Mouse (Mus musculus) myocyte (in vitro differentiated cells): Measurements from ENCODE around the gene Kcnip1. TPM values are rescaled to one million over a fixed set of nuclear protein-coding genes. Genes with fewer than 3 reads are reported as not detected.

Source experiments
- H3K27me3 ChIP-seq: one replicate; pipeline ENCODE4 v1.6.1; 2011; ENCODE audit not compliant: control insufficient read depth, insufficient read depth, insufficient read length
- H3K36me3 ChIP-seq: one replicate; pipeline ENCODE4 v1.6.1; 2011; ENCODE audit not compliant: control insufficient read depth, insufficient read depth
- H3K4me2 ChIP-seq: one replicate; pipeline ENCODE4 v1.6.1; 2011; ENCODE audit warnings: low read depth, control low read depth
- H3K4me3 ChIP-seq: one replicate; pipeline ENCODE4 v1.5.1; 2011; ENCODE audit warnings: mild to moderate bottlenecking, control low read depth, moderate library complexity
- H3K79me2 ChIP-seq: one replicate; pipeline ENCODE4 v1.6.1; 2011; ENCODE audit not compliant: control insufficient read depth, insufficient read depth
- H3ac ChIP-seq: one replicate; pipeline ENCODE4 v1.6.1; 2011; ENCODE audit not compliant: control insufficient read depth, insufficient read length
- CEBPB ChIP-seq: IDR thresholded peaks from 2 replicates; pipeline ENCODE4 v1.6.1; 2011; ENCODE audit warnings: mild to moderate bottlenecking, moderate library complexity; ENCODE audit not compliant: poor library complexity, insufficient read depth, severe bottlenecking
- E2F4 ChIP-seq: IDR thresholded peaks from one replicate; pipeline ENCODE4 v1.6.1; 2011; ENCODE audit warnings: mild to moderate bottlenecking, control low read depth, moderate library complexity; ENCODE audit not compliant: insufficient read depth
- MAX ChIP-seq: IDR thresholded peaks from one replicate; pipeline ENCODE4 v1.6.1; 2011; ENCODE audit warnings: low read depth, mild to moderate bottlenecking, control low read depth
- MYOD1 ChIP-seq, 3 experiments: IDR thresholded peaks; one replicate each; pipeline ENCODE4 v1.6.1; 2011; ENCODE audit warnings: control low read depth in 2 of 3, low read depth in 2 of 3, mild to moderate bottlenecking in 2 of 3, moderate library complexity in 1 of 3; ENCODE audit not compliant: insufficient read length in 2 of 3, control insufficient read depth in 1 of 3
- MYOG ChIP-seq, 3 experiments: IDR thresholded peaks; one replicate each; pipeline ENCODE4 v1.6.1; 2011; ENCODE audit warnings: control low read depth in 2 of 3, low read depth in 2 of 3, mild to moderate bottlenecking in 2 of 3; ENCODE audit not compliant: insufficient read length in 2 of 3, control insufficient read depth in 1 of 3, insufficient read depth in 1 of 3
- POLR2A ChIP-seq: IDR thresholded peaks from one replicate; pipeline ENCODE4 v1.6.1; 2011; ENCODE audit warnings: low read depth, mild to moderate bottlenecking, control low read depth, moderate library complexity; ENCODE audit not compliant: insufficient read length
- POLR2AphosphoS2 ChIP-seq: IDR thresholded peaks from one replicate; pipeline ENCODE4 v1.6.1; 2011; ENCODE audit warnings: low read depth, control low read depth; ENCODE audit not compliant: insufficient read length
- REST ChIP-seq: IDR thresholded peaks from one replicate; pipeline ENCODE4 v1.6.1; 2011; ENCODE audit warnings: mild to moderate bottlenecking, control low read depth, moderate library complexity; ENCODE audit not compliant: insufficient read depth, insufficient read length
- SRF ChIP-seq: IDR thresholded peaks from one replicate; pipeline ENCODE4 v1.6.1; 2011; ENCODE audit warnings: low read depth; ENCODE audit not compliant: control insufficient read depth, insufficient read length
- TCF12 ChIP-seq: IDR thresholded peaks from one replicate; pipeline ENCODE4 v1.6.1; 2011; ENCODE audit warnings: mild to moderate bottlenecking, control low read depth; ENCODE audit not compliant: poor library complexity, insufficient read depth, severe bottlenecking
- TCF3 ChIP-seq: IDR thresholded peaks from one replicate; pipeline ENCODE4 v1.6.1; 2011; ENCODE audit warnings: low read depth, control low read depth; ENCODE audit not compliant: insufficient read length
- USF1 ChIP-seq: IDR thresholded peaks from one replicate; pipeline ENCODE4 v1.6.1; 2011; ENCODE audit warnings: low read depth, mild to moderate bottlenecking, control low read depth, moderate library complexity
- polyA plus RNA-seq: library from polyadenylated mRNA; unstranded; fragments of >200 nt; fragmentation: generic; extraction: Trizol; gene quantifications from one replicate; pipeline ENCODE4 v1.2.1, GENCODE M21; 2012; ENCODE audit warnings: missing spikeins

The Kcnip1 gene
- polyA plus RNA-seq, 1 experiment: not detected

GRCm38 (mm10) chr11:33918424-33918823, 74.5 kb downstream of the Kcnip1 start:
- H3ac ChIP-seq: no peak overlapping the region
- no peak overlapping the region for H3K4me3 ChIP-seq
- H3K27me3 ChIP-seq: peaks cover 4% of the 10 kb centered on the region
- H3K36me3 ChIP-seq: no peaks in the 10 kb centered on the region
- TF ChIP-seq TCF12 (no peak), MAX (no peak), CEBPB (no peak), USF1 (no peak), POLR2A (no peak), REST (no peak), MYOG (IDR thresholded peaks at IDR 0.05; ENCODE audit: control insufficient read depth in 1 of 3, insufficient read depth in 1 of 3, insufficient read length in 2 of 3, low read depth in 2 of 3) (no peak), TCF3 (no peak), POLR2AphosphoS2 (no peak), MYOD1 (IDR thresholded peaks at IDR 0.05; ENCODE audit: control insufficient read depth in 1 of 3, insufficient read length in 2 of 3, low read depth in 2 of 3) (no peak), E2F4 (no peak), SRF (no peak)
- no peak overlapping the region for H3K4me2 ChIP-seq
- no peaks in the 10 kb centered on the region for H3K79me2 ChIP-seq

- no peaks in the 10 kb centered on the region for H3K79me2 ChIP-seq
- H3K4me3 ChIP-seq: no peak overlapping the region
- no peaks in the 10 kb centered on the region for H3K36me3 ChIP-seq
- H3K27me3 ChIP-seq: peaks cover 4% of the 10 kb centered on the region
- no peak for TF ChIP-seq POLR2AphosphoS2
- TF ChIP-seq TCF3: no peak
- no peak for TF ChIP-seq CEBPB
- TF ChIP-seq REST: no peak
- TF ChIP-seq MYOD1 (IDR thresholded peaks at IDR 0.05; ENCODE audit: control insufficient read depth in 1 of 3, insufficient read length in 2 of 3, low read depth in 2 of 3): no peak
- TF ChIP-seq POLR2A: no peak
- TF ChIP-seq E2F4: no peak
- no peak for TF ChIP-seq SRF
- TF ChIP-seq USF1: no peak
- no peak for TF ChIP-seq MYOG (IDR thresholded peaks at IDR 0.05; ENCODE audit: control insufficient read depth in 1 of 3, insufficient read depth in 1 of 3, insufficient read length in 2 of 3, low read depth in 2 of 3)
- no peak for TF ChIP-seq TCF12
- no peak for TF ChIP-seq MAX
- H3K4me2 ChIP-seq: no peak overlapping the region
- no peak overlapping the region for H3ac ChIP-seq
Observed at GRCm38 (mm10) chr11:33917574-33917973, 75.4 kb downstream of the Kcnip1 start.

GRCm38 (mm10) chr11:33914216-33914615, 78.7 kb downstream of the Kcnip1 start:
- TF ChIP-seq MYOG (IDR thresholded peaks at IDR 0.05; ENCODE audit: control insufficient read depth in 1 of 3, insufficient read depth in 1 of 3, insufficient read length in 2 of 3, low read depth in 2 of 3) (no peak), TCF12 (no peak), MAX (no peak), SRF (no peak), MYOD1 (IDR thresholded peaks at IDR 0.05; ENCODE audit: control insufficient read depth in 1 of 3, insufficient read length in 2 of 3, low read depth in 2 of 3) (no peak)
- no peaks in the 10 kb centered on the region for H3K36me3 ChIP-seq
- peaks cover 4% of the 10 kb centered on the region for H3K27me3 ChIP-seq
- H3K4me2 ChIP-seq: no peak overlapping the region
- H3ac ChIP-seq: no peak overlapping the region
- no peaks in the 10 kb centered on the region for H3K79me2 ChIP-seq
- no peak overlapping the region for H3K4me3 ChIP-seq

GRCm38 (mm10) chr11:33913061-33913460, 79.9 kb downstream of the Kcnip1 start:
- Histone ChIP-seq H3K4me2 (no peak overlapping the region), H3K27me3 (no peaks in the 10 kb centered on the region), H3K4me3 (no peak overlapping the region), H3ac (no peak overlapping the region), H3K79me2 (no peaks in the 10 kb centered on the region), H3K36me3 (no peaks in the 10 kb centered on the region)
- no peak for TF ChIP-seq TCF12
- no peak for TF ChIP-seq SRF
- TF ChIP-seq E2F4: no peak
- no peak for TF ChIP-seq USF1

DNA sequence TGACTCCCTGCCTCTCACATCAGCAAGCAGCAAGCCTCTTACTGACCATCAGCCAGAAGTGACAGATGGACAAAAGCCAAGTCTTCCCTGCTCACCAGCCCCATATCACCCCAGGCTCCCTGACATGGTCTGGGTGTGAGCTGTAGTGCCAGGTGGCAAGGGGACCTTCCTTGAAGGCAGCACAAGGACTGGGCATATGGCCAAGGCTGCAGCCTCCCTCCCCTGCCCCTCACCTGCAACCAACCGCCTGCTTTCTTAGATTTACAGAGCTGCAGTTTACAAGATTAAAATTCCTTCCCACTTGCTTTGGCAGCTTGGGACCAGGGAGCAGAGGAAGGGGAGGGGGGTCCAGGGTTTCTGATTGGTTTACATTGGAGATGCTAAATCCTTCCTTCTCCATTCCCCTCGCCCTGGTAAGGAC, 80.8 kb downstream of the Kcnip1 start:
- H3ac ChIP-seq: no peak overlapping the region
- no peaks in the 10 kb centered on the region for H3K27me3 ChIP-seq
- no peaks in the 10 kb centered on the region for H3K79me2 ChIP-seq
- H3K4me3 ChIP-seq: no peak overlapping the region
- H3K36me3 ChIP-seq: no peaks in the 10 kb centered on the region
- no peak for TF ChIP-seq SRF
- TF ChIP-seq USF1: no peak
- H3K4me2 ChIP-seq: no peak overlapping the region

- no peak overlapping the region for H3K4me3 ChIP-seq
- no peaks in the 10 kb centered on the region for H3K36me3 ChIP-seq
- no peak overlapping the region for H3ac ChIP-seq
- H3K79me2 ChIP-seq: no peaks in the 10 kb centered on the region
- TF ChIP-seq TCF3: no peak
- no peak for TF ChIP-seq MYOD1 (IDR thresholded peaks at IDR 0.05; ENCODE audit: control insufficient read depth in 1 of 3, insufficient read length in 2 of 3, low read depth in 2 of 3)
- TF ChIP-seq TCF12: no peak
- no peak for TF ChIP-seq SRF
- no peak for TF ChIP-seq CEBPB
- TF ChIP-seq E2F4: no peak
- TF ChIP-seq MAX: no peak
- H3K4me2 ChIP-seq: no peak overlapping the region
- H3K27me3 ChIP-seq: no peaks in the 10 kb centered on the region
Observed at GRCm38 (mm10) chr11:33910982-33911381, 82.0 kb downstream of the Kcnip1 start.
